Mouse (Mus musculus): ENCODE measurements around the gene Mrps25.

The Mrps25 gene

DNA sequence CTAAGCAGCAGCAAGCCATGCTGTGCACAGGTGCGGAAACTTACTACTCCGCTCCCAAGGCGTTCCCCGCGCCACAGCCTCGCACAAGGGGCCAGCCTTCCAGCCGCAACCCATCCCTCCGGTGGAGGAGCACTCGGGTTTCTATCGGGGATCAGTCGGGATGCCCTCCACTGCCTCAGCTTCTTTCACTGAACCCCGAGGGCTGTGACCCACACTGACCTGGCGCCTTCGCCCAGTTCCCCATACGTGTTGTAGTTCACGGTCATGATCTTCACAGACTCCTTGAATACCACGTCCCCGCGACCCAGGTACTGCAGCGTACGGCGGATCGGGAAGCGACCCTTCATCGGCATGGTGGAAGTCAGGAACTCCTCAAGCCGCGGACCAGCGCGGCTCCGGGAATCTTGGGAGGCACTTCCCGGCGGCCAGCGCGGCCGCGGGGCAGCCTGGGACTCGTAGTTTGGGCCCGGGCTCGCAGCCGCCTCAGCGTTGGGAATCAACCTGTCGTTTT is at the start of gene Mrps25:
Gene Mrps25, minus strand, starts transcription at position 413 of the 511 bp plus-strand sequence.
- DNase-seq (ENCODE audit: low read depth in 2 of 2, low spot score in 2 of 2), result peak in 1 of 2 experiments; percentile 9

GRCm38 (mm10) chr6:92231762-92232161 is 47.9 kb upstream of the Mrps25 start:
- no peak for DNase-seq (ENCODE audit: low read depth in 2 of 2, low spot score in 2 of 2)

DNA sequence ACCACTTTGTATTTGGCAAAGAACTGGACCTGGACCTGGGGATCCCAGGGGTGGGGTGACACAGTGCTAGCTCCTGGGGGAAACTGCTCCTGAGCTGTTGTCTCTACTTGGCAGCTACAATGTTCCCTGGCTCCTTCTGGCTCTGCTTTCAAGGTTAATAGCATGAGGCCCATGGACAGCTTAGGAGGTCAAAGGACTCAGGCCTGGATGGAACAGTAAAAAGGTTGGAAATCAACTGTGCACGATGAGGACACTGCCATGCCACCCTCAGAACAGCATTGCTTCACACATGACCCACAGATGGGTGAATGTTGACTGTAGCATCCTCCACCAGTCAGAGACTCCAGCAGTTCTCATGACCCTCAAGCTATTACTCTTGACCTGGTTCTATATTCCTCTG is 47.5 kb upstream of the Mrps25 start:
- no peak for DNase-seq (ENCODE audit: low read depth in 2 of 2, low spot score in 2 of 2)

GRCm38 (mm10) chr6:92229586-92229985 is 45.8 kb upstream of the Mrps25 start:
- DNase-seq (ENCODE audit: low read depth in 2 of 2, low spot score in 2 of 2), result no peak

- DNase-seq (ENCODE audit: low read depth in 2 of 2, low spot score in 2 of 2), result no peak
These were observed 45.3 kb upstream of the Mrps25 start for GRCm38 (mm10) chr6:92229103-92229502.

GRCm38 (mm10) chr6:92224981-92225380 is 41.1 kb upstream of the Mrps25 start:
- DNase-seq (ENCODE audit: low read depth in 2 of 2, low spot score in 2 of 2), result no peak

GRCm38 (mm10) chr6:92222021-92222420 is 38.2 kb upstream of the Mrps25 start:
- no peak for DNase-seq (ENCODE audit: low read depth in 2 of 2, low spot score in 2 of 2)

DNA sequence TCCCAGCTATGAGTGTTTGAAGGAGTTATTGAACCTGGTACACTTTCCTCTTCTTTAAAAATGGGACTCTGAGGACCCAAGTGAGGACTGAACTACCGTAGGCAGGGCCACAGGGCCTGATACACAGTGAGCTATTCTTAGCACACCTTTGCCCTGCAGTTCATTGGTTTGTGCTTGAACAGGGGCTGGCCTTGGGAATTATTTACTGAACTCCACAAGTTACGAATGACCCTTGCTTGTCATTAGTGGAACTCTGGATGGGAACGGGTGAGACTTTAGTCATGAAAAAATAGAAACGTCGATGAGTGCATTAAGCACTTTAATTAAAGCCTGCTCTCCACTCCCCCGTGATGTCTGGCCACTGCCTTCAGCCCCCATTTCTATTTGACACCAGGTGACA is 37.8 kb upstream of the Mrps25 start:
- no peak for DNase-seq (ENCODE audit: low read depth in 2 of 2, low spot score in 2 of 2)

- DNase-seq (ENCODE audit: low read depth in 2 of 2, low spot score in 2 of 2), result no peak
These were observed 35.6 kb upstream of the Mrps25 start for GRCm38 (mm10) chr6:92219445-92219844.

DNA sequence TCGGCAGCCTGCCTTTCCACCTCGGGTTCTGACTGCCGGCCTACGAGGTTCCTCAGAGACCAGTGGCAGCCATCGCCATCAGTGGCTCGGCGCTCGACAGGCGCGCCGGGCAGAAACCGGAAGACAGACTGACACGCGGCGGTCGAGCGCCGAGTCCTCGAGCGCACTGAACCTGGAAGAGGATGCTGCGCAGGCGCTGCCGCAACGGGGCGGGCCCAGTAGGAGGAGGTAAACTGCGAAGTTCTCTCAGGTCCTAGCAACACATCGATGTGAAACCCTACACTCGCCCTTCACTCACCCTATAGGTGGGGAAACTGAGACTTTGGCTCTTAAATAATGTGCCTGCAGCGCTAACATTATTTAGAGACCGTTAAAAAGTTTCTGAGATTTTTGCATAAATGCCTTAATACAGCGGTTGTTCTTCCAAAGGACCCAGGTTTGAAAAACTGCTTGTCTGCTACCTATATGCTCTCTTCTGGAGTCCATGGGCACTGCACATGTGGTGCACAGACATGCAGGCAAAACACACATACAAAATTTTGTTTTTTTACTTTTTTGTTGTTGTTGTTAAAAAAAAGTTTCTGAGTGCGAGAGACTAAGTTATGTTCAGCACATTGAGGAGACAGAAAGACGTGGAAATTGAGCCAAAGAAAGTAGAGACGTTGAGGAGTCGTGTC is 31.1 kb upstream of the Mrps25 start, which contains the start of gene Rbsn:
Gene Rbsn, minus strand, starts transcription at position 153 of the 677 bp plus-strand sequence.
- peak; percentile 82 to 92 for DNase-seq (ENCODE audit: low read depth in 2 of 2, low spot score in 2 of 2)

DNA sequence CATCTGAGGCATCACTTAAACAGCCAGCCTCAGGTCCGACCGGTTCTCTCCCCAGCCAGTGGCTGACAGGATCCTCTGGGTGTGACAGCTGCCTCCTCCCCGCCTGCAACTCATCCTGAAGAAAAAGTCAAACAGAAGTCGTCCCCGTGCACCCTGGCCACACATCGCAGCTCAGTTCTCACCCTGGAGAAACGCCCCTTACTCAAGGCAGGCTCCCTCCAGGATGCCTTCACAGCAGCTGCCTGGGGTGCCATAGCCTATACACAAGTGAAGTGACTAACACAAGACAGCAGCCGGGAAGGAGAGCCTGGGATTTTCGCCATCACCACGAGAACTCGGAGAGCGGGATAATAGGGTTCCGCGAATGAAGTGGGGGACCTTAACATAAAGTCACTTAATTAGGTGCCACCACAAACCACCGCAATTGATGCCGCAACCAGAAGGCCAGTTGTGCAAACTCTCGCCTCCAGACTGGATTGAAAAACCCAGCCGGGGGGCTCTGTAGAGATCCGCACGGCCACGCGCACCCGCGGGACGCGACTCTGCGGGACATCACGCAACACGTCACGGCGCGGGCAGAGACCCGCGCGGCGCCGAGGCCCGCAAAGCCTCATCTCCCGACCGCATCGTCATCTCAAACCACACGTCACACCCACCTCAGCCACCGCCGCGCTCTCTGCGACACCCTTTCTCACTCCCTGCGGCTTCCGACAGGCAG is 30.4 kb upstream of the Mrps25 start:
- no peak for DNase-seq (ENCODE audit: low read depth in 2 of 2, low spot score in 2 of 2)

GRCm38 (mm10) chr6:92199414-92199813 is 15.6 kb upstream of the Mrps25 start:
- DNase-seq (ENCODE audit: low read depth in 2 of 2, low spot score in 2 of 2), result no peak

GRCm38 (mm10) chr6:92184178-92184577 is 345 bp upstream of the Mrps25 start:
- DNase-seq (ENCODE audit: low read depth in 2 of 2, low spot score in 2 of 2), result no peak

DNA sequence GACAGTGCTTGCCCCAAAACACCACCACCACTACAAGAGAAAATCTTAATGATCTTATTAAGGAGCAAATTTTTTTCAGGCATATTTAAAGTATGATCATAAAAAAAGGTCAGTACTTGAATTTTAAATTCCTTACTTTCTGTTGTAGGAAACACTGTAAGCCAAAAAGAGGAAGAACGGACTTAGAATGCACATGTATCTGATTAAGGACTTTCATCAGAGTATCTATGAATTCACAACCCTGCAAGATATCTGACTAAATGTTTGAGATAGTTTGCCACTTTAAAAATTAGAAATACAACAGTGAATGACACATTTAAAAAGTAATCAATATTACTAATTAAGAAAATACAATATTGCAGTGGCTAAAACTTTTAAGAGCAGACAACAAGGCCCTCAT is 7.4 kb downstream of the Mrps25 start:
- no peak for DNase-seq (ENCODE audit: low read depth in 2 of 2, low spot score in 2 of 2)

- DNase-seq (ENCODE audit: low read depth in 2 of 2, low spot score in 2 of 2), result no peak
These were observed 21.1 kb downstream of the Mrps25 start for GRCm38 (mm10) chr6:92162724-92163123.

DNA sequence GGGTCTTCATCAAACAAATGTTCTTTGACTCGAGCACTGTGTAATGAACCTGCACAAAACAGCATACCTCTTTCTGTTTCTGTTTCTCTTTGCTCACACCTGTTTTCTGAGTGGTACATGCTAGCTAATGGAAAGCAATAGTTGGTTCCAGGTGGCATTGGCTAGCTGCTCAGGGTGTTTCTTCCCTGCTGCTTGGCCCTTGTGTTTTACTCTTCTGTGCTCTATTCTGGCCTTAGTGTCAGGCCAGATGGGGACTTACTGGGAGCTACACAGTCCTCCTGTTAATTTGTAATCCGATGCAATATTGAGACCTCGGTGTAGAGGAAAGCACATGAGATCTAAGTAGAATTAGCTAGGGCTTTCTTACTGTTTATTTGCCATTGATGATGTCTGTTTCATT is 25.0 kb downstream of the Mrps25 start:
- no peak for DNase-seq (ENCODE audit: low read depth in 2 of 2, low spot score in 2 of 2)

GRCm38 (mm10) chr6:92153774-92154173 is 30.1 kb downstream of the Mrps25 start:
- no peak for DNase-seq (ENCODE audit: low read depth in 2 of 2, low spot score in 2 of 2)

- DNase-seq (ENCODE audit: low read depth in 2 of 2, low spot score in 2 of 2), result no peak
These were observed 38.0 kb downstream of the Mrps25 start for GRCm38 (mm10) chr6:92145881-92146280.

- DNase-seq (ENCODE audit: low read depth in 2 of 2, low spot score in 2 of 2), result no peak
These were observed 47.5 kb downstream of the Mrps25 start for GRCm38 (mm10) chr6:92136356-92136755.

DNA sequence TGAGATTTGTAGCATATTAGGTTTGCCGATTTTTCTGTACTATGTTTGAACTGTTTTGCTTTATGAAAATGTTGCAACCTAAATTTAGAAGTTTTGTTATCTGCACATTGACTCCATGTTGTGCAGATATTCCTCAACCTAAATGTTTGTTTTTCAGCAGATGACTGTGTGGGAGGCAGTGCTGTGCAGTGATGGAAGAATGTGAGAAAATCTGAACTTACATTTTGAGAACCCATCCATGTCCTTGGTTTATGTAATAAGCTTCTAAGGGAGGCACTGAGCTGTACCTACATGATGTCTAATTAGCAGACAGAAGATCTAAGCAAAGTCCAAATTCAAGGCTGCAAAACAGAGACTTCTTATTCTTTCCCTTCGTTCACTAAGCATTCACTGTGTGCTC is 50.2 kb downstream of the Mrps25 start:
- no peak for DNase-seq (ENCODE audit: low read depth in 2 of 2, low spot score in 2 of 2)

DNA sequence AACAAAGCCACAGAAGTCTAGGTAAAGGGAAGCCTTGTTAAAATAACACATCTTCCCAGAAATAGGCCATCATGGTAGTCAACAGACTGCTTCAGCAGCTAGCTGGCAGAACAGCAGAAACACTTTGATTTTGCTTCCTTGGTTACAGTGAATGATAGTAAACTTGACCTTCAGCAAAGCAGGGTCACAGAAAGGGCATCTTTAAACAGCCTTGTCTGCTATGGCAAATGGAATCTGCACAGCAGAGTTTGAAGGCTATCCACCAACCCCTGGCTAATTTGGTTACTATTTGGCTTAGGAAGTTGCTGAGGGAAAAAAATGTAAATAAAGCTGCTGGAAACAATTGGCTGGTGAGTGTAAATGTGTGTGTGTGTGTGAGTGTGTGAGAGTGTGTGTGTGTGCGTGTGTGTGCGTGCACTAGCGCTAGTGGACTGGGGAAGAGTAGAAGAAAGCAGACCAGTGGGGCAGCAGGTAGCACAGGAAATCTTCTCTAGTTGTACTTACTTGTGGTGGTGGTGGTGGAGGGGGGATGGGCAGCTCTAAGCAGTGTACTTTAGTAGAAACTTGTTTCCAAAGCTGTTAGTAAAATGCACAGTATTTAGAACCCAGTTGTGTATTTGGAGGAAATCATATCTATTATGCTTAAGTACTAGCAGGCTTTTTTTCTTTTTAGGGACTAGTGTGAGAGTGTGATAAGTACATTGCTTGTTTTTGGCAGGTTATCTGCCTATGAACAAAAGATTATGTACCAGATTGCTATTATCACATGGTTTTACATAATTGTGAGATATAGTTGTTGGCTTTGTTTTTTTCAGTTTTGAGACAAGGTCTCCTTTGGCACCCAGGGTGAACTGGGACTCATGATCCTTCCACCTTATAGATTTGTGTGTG is 51.6 kb downstream of the Mrps25 start:
- peak in 1 of 2 experiments; percentile 24 for DNase-seq (ENCODE audit: low read depth in 2 of 2, low spot score in 2 of 2)

Data from CD8-positive naive resting alpha-beta T cell, adult 2 months (primary cell).